Mouse (Mus musculus): ENCODE results near the gene Mettl2.

Mettl2 gene

GRCm38 (mm10) chr11:105153068-105153833, 27.0 kb downstream of the Mettl2 start:
- DNase-seq: no peak

GRCm38 (mm10) chr11:105155915-105156314, 29.7 kb downstream of the Mettl2 start:
- no peak for DNase-seq

GRCm38 (mm10) chr11:105156748-105157267, 30.6 kb downstream of the Mettl2 start:
- DNase-seq: no peak

- DNase-seq: no peak
Observed at GRCm38 (mm10) chr11:105158047-105158446, 31.8 kb downstream of the Mettl2 start.

GRCm38 (mm10) chr11:105159673-105160360, 33.6 kb downstream of the Mettl2 start:
- DNase-seq: no peak

GRCm38 (mm10) chr11:105161411-105161810, 35.2 kb downstream of the Mettl2 start:
- no peak for DNase-seq

GRCm38 (mm10) chr11:105164516-105165510, 38.6 kb downstream of the Mettl2 start:
- DNase-seq: no peak

GRCm38 (mm10) chr11:105166780-105167179, 40.6 kb downstream of the Mettl2 start:
- DNase-seq: no peak

- no peak for DNase-seq
Observed at GRCm38 (mm10) chr11:105178516-105178915, 52.3 kb downstream of the Mettl2 start, which contains the start of gene Tlk2. TSS of gene Tlk2 (plus strand) at chr11:105178807.

GRCm38 (mm10) chr11:105179523-105179922, 53.3 kb downstream of the Mettl2 start:
- DNase-seq: no peak

GRCm38 (mm10) chr11:105180471-105181091, 54.4 kb downstream of the Mettl2 start:
- DNase-seq: peak; percentile 40

GRCm38 (mm10) chr11:105181126-105181637, 55.0 kb downstream of the Mettl2 start:
- DNase-seq: peak; percentile 81

GRCm38 (mm10) chr11:105181689-105182460, 55.6 kb downstream of the Mettl2 start:
- DNase-seq: peak; percentile 50

GRCm38 (mm10) chr11:105182461-105182855, 56.2 kb downstream of the Mettl2 start:
- DNase-seq: no peak

- DNase-seq: no peak
Observed at GRCm38 (mm10) chr11:105184678-105185077, 58.5 kb downstream of the Mettl2 start.

All from cerebellum, adult 8-10 months (tissue).